Mouse (Mus musculus): ENCODE measurements at regions not wholly inside any gene's neighbourhood (a gene's known extent, or its start where the extent isn't known, plus 50 kb on each side); places are given as distances from the start of the nearest gene placed in this dataset.

DNA sequence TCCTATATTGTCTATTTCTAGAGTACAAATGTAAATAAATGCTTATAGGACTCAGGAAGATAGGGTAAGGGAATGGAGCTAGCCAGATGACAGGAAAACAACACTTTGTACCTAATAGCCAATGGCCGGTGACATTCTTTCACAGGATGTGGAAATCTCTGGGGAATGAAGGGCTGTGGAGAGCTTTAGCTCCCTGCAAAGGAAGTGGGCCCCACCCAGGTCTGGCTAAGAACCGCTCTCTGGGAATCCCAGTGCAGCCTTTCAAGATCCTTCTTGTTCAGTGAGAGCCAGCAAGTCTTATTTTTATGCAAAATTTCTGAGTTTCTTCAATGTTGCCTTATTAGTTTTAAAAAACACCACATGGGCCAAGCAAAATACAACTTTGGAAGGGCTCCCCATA is 54.7 kb upstream of the Pappa2 start:
- in situ Hi-C loops (cut with MboI, MseI): no loop called here

DNA sequence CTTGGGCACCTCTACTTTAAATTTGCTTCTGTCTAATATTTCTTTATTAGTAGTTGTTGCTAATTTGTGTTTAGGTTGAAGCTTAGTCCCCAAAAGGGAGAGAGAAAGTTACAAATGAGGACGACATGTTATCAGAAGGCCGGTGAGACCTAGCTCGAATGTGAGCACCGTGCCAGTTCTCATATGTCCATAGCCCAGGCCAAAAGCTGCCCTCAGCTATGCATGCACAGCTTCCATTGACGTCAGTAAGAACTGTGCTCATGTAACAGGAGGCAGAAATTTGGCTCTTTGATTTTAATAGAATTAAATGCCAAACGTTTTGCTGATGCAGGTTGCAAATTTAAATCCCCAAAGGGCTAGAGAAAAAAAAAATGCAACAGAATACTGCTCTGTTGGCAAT is 56.1 kb upstream of the Pappa2 start:
- in situ Hi-C loops (cut with MboI, MseI): no loop called here

DNA sequence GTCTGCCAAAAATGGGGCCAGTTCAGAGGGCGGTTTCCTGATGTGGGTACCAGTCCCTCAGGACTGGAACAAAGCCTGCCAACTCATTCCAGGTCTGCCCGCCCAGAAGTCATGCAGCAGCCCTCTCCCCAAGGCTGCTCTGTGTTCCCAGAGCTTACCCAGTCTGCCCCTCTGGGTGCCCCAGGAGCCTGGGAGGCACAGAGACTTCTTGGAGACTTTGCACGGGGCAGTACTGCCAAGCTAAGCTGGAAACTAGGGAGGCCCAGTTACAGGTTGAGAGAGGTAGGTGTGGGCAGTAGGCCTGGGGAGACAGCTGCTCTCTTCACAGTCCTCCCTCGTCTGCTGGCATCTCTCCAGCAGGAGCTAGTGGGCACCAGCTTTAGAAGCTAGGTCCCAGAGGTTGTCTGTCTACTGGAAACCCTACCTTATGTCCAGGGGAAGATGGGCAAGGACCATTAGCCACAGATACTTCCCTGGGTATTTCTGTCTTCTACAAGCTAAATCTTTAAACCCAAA is 65.6 kb upstream of the Pappa2 start:
- in situ Hi-C loops (cut with MboI, MseI): no loop called here

DNA sequence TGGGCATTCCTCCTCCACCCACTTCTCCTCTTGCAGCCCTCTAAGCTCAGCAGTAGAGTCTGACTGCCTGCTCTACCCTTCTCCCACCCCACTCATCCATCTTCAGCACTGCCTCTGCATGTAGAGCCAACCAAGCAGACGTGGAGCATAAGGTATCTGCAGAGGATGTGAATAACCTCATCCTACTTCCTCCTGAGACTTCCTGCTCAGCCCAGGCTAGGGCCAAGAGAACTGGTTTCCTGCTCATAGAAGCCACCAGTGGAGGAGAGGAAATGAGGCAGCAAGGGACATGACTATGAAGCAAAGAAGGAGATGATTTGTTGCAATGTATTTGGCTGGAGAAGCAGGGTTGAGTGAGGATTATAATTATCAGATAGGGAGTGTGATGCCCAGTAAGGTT is 84.7 kb upstream of the Pappa2 start:
- in situ Hi-C loops (cut with MboI, MseI): no loop called here

DNA sequence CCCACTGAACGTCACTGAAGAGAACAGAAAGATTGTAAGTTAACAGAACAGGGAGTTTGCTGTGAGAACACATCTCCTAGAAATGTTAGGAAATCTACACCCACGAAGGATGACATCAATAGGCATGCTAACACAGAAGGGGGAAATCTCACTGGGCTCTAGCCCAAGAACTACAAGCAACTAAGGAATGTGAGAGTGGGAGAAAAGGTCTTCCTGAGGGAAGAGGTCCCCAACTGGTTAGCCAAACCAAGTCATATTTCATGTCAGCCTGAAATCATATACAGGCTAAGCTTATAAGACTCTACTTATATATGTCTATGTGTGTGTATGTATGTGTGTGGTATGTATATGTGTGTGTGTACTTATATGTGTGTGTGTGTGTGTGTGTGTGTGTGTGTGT is 118.9 kb upstream of the Pappa2 start:
- in situ Hi-C loops (cut with MboI, MseI): no loop called here

GRCm38 (mm10) chr1:159122201-159122600 is 109.9 kb upstream of the Cop1 start:
- in situ Hi-C loops (cut with MboI, MseI): no loop called here

GRCm38 (mm10) chr1:159124874-159125273 is 107.2 kb upstream of the Cop1 start:
- in situ Hi-C loops (cut with MboI, MseI): no loop called here

GRCm38 (mm10) chr1:159135301-159135700 is 96.8 kb upstream of the Cop1 start:
- in situ Hi-C loops (cut with MboI, MseI): loop anchor here (10.0 kb wide), 1 partner anchor 460 kb away; no protein-coding TSS in a partner anchor

- in situ Hi-C loops (cut with MboI, MseI): no loop called here
These were observed 84.2 kb upstream of the Cop1 start for GRCm38 (mm10) chr1:159147788-159148497.

DNA sequence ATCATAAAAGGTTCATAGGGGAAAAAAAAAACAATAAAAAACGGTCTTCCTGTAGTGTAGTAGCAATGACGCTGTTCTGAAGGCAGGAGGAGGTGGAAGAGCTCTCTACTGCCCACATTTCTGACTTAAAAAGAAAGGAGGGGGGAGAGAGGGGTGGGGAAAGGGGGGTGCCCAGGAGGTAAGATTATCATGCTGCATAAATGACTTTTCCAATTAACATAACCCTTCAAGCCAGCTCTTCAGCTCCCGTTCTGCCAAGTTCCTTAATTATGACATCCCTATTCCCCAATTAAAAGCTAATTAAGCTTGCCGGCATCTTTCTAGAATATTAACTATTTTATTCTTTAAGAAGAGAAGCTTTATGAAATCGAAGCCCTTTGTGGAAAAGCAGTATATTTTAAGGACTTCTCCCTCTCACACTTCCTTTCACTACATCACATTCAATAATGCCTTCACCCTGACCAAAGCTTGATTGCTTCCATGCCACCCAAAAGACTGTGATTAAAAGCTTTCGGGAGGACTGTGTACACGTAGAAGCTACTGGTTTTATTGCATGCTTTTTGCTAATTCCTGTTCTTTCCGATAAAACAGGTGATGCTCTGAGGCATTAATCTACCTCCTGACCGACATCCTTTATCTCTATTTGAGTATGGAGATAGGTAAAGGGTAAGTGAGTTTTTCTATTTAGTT is 83.5 kb upstream of the Cop1 start:
- in situ Hi-C loops (cut with MboI, MseI): no loop called here

DNA sequence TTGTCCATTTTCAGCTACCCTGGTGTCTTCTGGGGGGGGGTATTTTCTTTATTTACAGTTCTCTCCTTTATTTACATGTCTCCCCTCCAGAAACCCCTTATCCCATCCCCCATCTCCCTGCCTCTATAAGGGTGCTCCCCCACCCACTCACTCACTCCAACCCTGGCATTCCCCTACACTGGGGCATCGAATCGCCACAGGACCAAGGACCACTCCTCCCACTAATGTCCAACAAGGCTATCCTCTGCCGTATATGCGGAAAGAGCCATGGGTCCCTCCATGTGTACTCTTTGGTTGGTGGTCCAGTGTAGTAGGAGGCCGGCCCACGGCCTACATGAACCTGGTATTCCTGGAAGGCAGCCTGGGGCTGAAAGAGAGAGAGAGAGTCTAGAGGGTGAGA is 82.9 kb upstream of the Cop1 start:
- in situ Hi-C loops (cut with MboI, MseI): no loop called here

DNA sequence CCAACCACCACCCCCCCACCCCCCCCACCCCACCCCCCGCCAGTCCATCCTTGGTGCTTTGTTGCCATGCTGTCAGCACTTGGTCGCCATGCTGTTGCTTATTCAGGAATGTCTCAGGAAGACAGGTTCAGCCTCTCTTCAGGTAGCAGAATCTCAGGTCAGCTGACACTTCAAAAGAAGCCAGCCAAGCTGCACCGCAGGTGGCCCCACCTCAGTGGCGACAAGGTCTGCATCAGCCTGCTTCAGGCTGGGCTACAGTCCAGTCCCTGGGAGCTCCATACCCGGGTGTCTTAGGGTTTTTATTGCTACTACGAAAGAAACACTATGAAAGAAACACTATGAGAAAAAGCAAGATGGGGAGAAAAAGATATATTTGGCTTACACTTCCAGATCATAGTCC is 82.4 kb upstream of the Cop1 start:
- in situ Hi-C loops (cut with MboI, MseI): no loop called here

- in situ Hi-C loops (cut with MboI, MseI): no loop called here
These were observed 81.8 kb upstream of the Cop1 start for GRCm38 (mm10) chr1:159150351-159150750.

- in situ Hi-C loops (cut with MboI, MseI): no loop called here
These were observed 75.7 kb upstream of the Cop1 start for GRCm38 (mm10) chr1:159156428-159156827.

DNA sequence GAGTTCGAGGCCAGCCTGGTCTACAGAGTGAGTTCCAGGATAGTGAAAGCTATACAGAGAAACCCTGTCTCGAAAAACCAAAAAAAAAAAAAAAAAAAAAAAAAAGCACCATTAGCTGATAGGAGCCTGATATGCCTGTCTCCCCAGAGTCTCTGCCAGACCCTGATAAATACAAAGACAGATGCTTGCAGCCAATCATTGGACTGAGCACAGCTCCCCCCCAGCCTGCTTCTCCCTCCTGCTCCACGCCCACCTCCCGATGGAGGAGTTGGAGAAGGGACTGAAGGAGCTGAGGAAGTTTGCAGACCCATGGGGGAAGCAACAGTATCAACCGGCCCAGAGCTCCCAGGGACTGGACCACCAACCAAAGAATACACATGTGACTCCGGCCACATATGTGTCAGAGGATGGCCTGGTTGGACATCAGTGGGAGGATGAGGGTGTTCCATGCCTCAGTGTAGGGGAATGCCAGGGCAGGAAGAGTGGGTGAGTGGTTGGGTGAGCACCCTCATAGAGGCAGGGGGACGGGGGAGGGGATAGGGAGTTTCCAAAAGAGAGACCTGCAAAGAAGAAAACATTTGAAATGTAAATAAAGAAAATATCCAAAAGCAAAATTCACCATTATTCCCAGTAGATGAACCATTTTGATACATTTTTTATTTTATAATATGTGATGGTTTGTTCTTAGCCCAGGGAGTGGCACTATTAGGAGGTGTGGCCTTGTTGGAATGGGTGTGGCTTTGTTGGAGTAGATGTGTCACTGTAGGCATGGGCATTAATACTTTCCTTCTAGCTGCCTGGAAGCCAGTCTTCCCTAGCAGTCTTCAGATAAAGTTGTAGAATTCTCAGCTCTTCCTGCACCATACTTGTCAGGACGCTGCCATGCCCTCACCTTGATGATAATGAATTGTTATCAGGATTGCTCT is 71.8 kb upstream of the Cop1 start:
- in situ Hi-C loops (cut with MboI, MseI): no loop called here

DNA sequence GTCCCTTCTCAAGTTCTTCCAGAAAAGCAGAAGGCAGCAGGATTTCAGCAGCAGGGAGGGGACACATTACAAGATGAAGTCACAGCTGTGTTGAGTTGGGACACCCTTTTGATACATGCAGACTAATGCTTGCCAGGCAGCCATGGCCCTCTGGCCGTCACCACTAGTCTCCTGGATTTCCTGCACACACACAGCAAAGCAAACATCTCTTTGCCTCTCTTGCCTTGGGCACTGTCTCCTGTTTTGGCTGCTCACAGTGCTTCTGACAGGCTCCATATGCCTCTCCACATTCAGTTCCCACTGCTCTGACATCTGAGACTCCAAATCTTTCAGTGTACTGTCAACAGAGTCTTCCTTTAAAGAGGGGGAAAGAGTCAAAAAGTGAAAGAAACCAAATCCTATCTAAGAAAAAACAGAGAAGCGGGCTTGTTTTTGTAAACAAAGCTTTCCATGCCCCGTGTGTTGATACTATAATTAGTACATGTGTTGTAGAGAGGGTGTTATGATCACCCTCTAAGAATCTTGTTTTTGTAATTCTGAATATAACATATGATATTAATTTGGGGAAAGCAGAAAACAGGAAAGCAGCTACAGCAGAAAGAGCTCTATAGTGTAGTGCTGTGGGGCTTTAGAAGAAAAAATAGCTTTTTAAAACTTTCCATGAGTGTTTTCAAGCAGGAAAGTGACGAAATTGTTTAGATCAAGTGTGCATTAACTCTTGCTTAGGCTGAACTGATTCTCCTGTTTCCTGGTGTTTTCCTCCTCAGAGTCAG is 68.8 kb upstream of the Cop1 start:
- in situ Hi-C loops (cut with MboI, MseI): no loop called here

GRCm38 (mm10) chr1:159182031-159182430 is 50.1 kb upstream of the Cop1 start:
- in situ Hi-C loops (cut with MboI, MseI): no loop called here
